Comparison of ENCODE assay signal across 1 mouse cellular context in the genomic region with DNA sequence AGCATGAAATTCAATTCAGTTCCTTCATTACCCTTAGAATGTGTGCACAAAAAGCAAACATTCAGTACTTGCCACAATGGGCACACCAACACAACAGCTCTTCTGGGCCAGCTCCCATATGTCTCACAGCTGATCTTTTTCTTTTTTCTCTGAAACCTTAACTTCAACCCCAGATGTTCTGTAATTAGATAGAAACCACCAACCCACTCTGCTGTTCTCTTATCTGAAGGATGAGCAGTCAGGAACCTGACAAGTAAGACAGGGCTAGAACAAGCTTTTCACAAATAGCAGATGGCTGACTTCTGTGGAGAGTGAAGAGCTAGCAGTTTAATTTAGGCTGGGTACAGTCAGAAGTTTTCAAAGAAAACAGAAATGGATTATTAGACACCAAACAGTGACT.
A peak's percentile ranks its signal among the peaks of the same experiment; 100 is the strongest.
TF ChIP-seq lines count a peak whose summit lies in the region.

No protein-coding gene starts in this region.

TF ChIP-seq in MEL, 35 proteins besides CTCF, POLR2A, EP300 and RAD21 (continued from another document):
- TF ChIP-seq GATA1 (IDR thresholded peaks at IDR 0.05; ENCODE audit: low read depth, low read length) (peak; percentile 79), TAL1 (IDR thresholded peaks at IDR 0.05; ENCODE audit: low read length) (peak; percentile 33), SIN3A (IDR thresholded peaks at IDR 0.05; ENCODE audit: low read length) (no peak), MAFK (IDR thresholded peaks at IDR 0.05; ENCODE audit: borderline replicate concordance, low read depth, low read length) (no peak), ZMIZ1 (IDR thresholded peaks at IDR 0.05; ENCODE audit: low read depth, low read length) (no peak), SMC3 (IDR thresholded peaks at IDR 0.05; ENCODE audit: low read depth, low read length) (no peak), USF1 (IDR thresholded peaks at IDR 0.05; ENCODE audit: low read depth, low read length) (no peak), MYB (IDR thresholded peaks at IDR 0.05; ENCODE audit: low read depth, low read length) (no peak), RCOR1 (IDR thresholded peaks at IDR 0.05; ENCODE audit: low read depth, low read length) (0 out of 2 replicates have a peak, but pooled peaks have one; percentile 15), MYC (IDR thresholded peaks at IDR 0.05; ENCODE audit: low read depth, low read length) (no peak), TCF12 (IDR thresholded peaks at IDR 0.05; ENCODE audit: low read depth, low read length) (peak; percentile 77), MEF2A (IDR thresholded peaks at IDR 0.05; ENCODE audit: extremely low read depth, insufficient replicate concordance, low read depth, low read length, poor library complexity, severe bottlenecking) (no peak), NELFE (IDR thresholded peaks at IDR 0.05; ENCODE audit: low read depth, low read length) (no peak), JUND (IDR thresholded peaks at IDR 0.05; ENCODE audit: low read depth, low read length) (no peak), POLR2AphosphoS5 (IDR thresholded peaks at IDR 0.05; ENCODE audit: borderline replicate concordance, low read depth, low read length) (no peak), HCFC1 (IDR thresholded peaks at IDR 0.05; ENCODE audit: low read depth, low read length) (no peak), UBTF (IDR thresholded peaks at IDR 0.05; ENCODE audit: borderline replicate concordance, insufficient read depth, low read depth, low read length) (no peak), CHD1 (IDR thresholded peaks at IDR 0.05; ENCODE audit: low read depth, low read length) (no peak), USF2 (IDR thresholded peaks at IDR 0.05; ENCODE audit: borderline replicate concordance in 1 of 2, insufficient read depth in 1 of 2, low read depth in 1 of 2, low read length in 2 of 2) (no peak), ZC3H11A (IDR thresholded peaks at IDR 0.05; ENCODE audit: low read depth, low read length) (no peak), CHD2 (IDR thresholded peaks at IDR 0.05; ENCODE audit: low read length) (no peak), KAT2A (conservative IDR thresholded peaks at IDR 0.05; ENCODE audit: low read depth, low read length) (no peak), GABPA (IDR thresholded peaks at IDR 0.05; ENCODE audit: low read depth, low read length) (no peak), ZNF384 (IDR thresholded peaks at IDR 0.05; ENCODE audit: low read depth, low read length) (peak; percentile 22; the same call in 1 of the 2 replicates)
